Mouse (Mus musculus) testis, postnatal 10 days (tissue): ENCODE measurements around the gene Dhdh.
"Not testable (repeated sequence)": the region's sequence is repeated elsewhere in the genome, so short reads cannot be mapped to it uniquely, and the experiment has no call there.

Experiments used
- DNase-seq: peaks from one replicate; pipeline ENCODE4 v3.0.0; 2021; ENCODE audit warnings: low spot score

Gene Dhdh

GRCm38 (mm10) chr7:45488293-45489204, at the start of gene Dhdh:
Gene Dhdh, minus strand, starts transcription at chr7:45488805.
- peak; percentile 76 for DNase-seq

DNA sequence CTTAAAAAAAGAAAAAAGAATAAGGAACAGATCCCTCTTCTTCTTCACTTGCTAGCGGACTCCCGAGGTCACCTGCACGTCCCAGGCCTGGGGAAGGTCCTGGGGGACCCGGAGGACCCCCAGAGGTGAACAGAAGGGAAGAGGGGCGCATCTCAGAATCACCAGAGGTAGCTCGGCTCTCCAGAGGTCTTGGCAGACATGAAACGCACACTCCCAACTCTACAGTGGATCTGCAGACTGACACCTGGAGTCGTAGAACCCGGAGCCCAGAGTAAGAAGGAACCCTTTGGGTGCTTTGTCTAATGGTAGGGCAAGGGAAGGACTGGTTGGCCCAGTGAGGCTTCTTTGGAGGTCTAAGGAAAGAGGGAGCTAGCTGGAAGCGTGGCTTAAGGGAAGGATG, 49.0 kb upstream of the Dhdh start:
- DNase-seq: no peak

- DNase-seq: no peak
Observed at GRCm38 (mm10) chr7:45535676-45536075, 47.1 kb upstream of the Dhdh start.

DNA sequence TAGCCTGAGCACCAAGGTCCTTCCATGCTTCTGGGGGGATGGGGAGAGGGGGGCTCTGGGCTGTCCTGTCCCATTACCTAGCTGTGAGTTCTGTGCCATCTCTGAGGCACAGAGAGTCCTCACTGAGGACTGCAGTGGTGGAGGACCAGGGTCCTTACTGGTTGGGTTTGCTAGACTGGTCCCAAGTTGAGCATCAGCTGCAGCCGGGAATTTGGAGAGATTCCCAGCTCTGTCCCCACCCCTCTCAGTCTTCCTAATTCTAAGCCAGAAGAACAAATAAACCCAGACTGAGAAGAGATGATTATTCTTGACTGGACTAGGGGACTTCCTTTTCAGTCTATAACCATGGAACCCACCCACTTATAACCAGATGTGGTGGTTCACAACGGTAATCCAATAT, 42.0 kb upstream of the Dhdh start:
- DNase-seq: no peak

DNA sequence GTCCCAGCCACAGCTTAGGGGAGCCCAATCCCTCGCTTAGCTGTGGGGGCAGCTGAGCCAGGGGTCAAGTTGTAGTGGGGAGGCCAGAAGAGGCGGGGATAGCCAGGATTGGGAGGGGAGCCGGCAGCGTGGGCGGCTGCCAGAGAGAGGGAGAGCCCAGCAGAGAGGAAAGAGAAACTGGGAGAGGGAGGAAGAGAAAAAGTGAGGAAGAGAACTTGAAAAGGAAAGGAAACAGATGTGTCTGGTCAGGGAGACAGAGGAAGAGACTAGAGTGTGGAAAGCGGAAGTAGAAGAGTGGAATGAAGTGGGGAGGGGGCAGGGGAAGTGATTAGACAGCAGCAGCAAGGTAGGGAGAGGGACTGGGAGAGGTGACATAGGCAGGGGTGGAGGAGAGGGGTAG, 40.9 kb upstream of the Dhdh start:
- no peak for DNase-seq

- not testable (repeated sequence) for DNase-seq
Observed at GRCm38 (mm10) chr7:45527169-45527568, 38.6 kb upstream of the Dhdh start.

DNA sequence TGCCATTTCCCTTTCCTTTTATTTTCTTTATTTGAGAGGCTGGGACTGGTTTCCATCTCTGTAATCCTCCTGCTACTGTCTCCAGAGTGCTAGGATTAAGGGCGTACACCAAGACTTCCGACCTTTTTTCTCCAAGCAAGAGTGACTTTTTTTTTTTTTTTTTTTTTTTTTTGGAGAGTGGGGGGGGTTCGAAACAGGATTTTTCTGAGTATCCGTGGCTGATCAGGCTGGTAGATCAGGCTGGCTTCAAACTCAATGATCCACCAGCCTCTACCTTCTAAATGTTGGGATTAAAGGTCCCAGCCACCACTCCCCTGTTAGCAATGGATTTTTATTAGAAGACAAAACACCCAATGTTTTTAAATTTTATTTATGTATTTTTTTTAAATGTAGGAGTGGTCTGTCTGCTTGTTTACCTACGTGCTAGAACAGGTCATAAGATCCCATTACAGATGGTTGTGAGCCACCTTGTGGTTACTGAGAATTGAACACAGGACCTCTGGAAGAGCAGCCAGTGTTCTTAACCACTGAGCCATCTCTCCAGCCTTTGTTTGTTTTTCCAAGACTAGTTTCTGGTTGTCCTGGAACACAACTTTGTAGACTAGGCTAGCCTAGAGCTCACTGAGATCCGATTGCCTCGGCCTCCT, 38.0 kb upstream of the Dhdh start:
- no peak for DNase-seq

DNA sequence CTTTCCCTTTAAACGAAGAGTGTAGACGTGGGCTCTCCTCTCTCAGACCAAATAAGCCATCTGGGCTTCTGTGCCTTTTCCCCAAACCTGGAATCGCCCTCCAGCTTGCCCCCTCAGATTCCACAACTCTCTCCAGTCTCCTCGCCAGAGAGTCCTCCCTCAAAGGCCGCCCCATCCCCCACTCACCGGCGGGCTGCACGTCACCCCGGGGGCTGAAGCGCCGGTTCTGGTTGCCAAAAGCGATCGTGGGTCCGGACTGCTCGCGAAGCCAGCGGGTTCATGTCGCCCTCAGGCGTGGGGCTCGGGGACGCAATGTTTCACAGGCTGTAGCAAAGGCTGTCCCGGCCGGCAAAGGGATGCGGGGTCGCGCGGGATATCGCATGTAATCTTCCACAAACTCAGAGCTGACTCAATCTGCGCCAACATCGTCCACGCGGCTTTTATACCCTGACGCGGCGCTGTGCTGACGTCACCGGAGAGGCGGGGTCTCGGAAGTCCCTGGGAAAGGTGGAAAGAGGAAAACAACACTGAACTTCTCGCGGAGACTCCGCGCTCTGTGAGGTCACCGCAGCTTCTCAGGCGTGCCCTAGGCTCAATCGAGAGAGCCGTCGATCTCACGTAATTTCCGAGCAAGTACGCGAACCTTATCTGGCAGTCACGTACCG, 37.3 kb upstream of the Dhdh start, which contains the start of the genes Ppp1r15a and Plekha4:
Gene Ppp1r15a, minus strand, starts transcription at position 460 of the 665 bp plus-strand sequence.
Gene Plekha4, plus strand, starts transcription at position 522 of the 665 bp plus-strand sequence.
- peak; percentile 97 for DNase-seq

DNA sequence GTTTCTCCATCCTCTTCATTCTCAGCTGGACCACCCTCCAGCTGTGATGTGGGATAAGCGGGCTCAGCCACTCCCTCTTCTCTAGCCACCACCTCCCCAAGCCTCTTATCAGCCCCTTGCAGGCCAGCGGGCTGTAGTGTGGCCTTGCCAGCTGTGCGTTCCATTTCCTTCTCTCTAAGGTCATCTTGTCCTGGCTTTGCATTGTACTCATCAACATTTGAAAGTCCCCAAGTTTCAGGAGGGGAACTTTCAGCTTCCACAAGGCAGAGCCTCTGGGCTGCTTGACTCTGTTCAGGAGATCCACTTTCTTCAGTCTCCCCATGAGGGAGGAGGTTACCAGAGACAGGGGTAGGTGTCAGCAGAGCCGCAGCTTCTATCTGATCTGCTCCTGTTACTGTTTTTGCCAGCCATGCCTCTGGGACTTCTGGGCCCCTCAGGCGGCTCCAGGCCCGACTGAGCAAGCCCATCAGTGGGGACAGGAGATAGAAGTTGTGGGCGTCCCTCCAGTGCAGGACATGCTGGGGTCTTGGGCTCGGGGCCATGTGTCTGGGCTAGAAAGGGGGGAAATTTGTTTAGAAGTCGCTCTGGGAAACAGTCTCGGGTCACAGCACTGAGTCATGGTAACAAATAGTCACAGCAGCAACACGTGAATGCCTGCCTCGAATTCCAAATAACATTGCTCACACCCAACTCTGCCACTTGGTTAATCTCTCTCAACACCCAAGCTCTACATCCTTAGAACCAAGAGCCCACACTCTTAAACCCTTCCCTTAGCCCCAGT, 36.4 kb upstream of the Dhdh start:
- DNase-seq: no peak

GRCm38 (mm10) chr7:45523678-45524170, 35.1 kb upstream of the Dhdh start:
- no peak for DNase-seq

DNA sequence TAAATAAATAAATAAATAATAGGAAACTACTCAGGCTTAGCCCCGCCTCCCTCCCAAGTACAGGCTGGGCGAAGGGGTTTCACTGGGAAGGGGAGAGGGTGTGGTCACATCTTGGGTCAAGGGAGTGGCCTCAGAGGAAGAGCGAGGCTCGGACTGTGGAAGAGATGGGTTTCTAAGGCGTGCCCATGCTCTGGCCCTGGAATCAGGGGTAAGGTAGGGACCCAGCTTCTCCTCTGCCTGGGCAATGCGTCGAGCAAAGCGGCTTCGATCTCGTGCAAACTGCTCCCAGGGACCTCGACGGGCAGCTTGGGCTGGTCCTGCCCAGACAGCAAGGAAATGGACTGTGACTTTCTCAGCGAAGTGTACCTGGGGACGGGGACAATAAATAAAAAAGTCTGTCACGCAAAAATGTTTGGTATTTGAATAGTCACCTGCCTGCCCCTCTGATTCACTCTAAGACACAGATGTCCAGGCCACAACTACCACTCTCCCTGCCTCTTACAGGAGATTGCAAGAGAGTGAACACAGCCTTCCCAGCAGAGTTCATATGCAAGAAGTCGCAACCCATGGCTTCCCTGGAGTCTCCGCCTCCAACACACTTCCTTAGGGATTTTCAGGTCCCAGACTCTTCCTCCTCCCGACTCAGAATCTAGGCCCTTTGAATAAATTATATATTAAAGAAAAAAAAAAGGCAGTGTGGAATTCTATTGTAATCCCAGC, 34.5 kb upstream of the Dhdh start:
- DNase-seq: no peak

- no peak for DNase-seq
Observed at GRCm38 (mm10) chr7:45522194-45522752, 33.7 kb upstream of the Dhdh start.

DNA sequence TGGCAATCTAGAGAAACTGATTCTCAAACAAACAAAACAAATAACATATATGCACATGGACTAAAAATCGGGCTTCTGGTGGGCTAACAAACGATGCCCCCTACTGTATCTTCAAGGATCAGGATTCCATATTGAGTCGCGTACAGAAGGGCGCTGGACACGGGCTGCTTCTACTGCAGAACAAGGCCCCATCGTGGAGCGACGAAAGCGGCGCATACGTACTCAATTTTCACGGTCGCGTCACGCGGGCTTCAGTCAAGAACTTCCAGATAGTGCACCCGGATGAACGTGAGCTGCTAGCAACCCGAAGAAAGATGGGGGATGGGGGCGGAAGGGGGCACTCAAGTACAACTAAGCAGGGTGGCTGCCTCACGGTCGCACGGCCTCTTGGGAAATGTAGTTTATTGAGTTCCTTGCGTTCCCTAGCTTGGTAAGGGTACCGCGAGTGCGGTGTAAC, 33.2 kb upstream of the Dhdh start:
- peak; percentile 84 for DNase-seq

DNA sequence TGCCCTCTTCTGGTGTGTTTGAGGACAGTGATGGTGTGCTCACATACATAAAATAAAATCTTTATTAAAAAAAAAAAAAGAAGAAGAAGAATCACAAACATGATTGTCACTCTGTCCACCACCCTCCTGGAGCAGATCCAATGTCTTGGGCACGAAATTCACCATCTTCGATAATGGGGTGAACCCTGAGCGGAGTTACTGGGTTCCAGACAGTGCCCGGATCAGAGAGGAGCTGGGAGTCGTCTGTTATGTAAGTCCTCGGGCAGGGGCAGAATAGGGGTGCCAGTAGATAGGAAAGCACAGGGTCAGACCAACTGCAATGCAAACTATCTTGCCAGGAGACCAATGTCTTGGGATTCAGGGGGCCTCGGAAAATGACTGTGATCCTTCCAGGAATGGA, 32.0 kb upstream of the Dhdh start:
- no peak for DNase-seq

GRCm38 (mm10) chr7:45519345-45520120, 30.9 kb upstream of the Dhdh start:
- DNase-seq: no peak

DNA sequence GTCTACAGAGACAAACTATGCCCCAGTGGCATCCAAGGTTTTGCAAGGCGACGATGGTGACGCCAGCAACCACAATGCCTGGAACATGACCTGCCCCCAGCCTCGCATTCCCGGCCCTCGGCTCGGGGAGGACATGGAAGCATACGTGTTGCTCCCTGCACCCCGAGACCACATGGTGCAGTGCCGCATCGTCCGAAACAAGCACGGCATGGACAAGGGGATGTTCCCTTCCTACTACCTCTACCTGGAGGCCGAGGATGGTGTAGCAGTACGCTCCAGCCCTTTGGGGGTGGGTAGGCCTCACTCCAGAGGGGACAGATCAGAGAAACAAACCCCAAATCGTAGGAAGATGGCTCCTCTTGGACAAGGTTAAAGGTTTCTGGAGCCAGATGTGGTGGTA, 30.0 kb upstream of the Dhdh start:
- no peak for DNase-seq

- DNase-seq: not testable (repeated sequence)
Observed at GRCm38 (mm10) chr7:45516846-45517245, 28.2 kb upstream of the Dhdh start.

- no peak for DNase-seq
Observed at GRCm38 (mm10) chr7:45515436-45515835, 26.8 kb upstream of the Dhdh start.

- DNase-seq: no peak
Observed at GRCm38 (mm10) chr7:45514411-45514810, 25.8 kb upstream of the Dhdh start.
